Mouse (Mus musculus): ENCODE measurements at regions not wholly inside any gene's neighbourhood (a gene's known extent, or its start where the extent isn't known, plus 50 kb on each side); places are given as distances from the start of the nearest gene placed in this dataset.

- H3K4me2 ChIP-seq (ENCODE audit: low read depth): no peak overlapping the region
- H3K79me2 ChIP-seq (ENCODE audit: control insufficient read depth, insufficient read depth): no peaks in the 10 kb centered on the region
- H3K36me3 ChIP-seq (ENCODE audit: control insufficient read depth, insufficient read depth): no peaks in the 10 kb centered on the region
- TF ChIP-seq E2F4 (IDR thresholded peaks at IDR 0.05; ENCODE audit: insufficient read depth): no peak
- TF ChIP-seq MYOD1 (IDR thresholded peaks at IDR 0.05; ENCODE audit: control insufficient read depth in 1 of 3, insufficient read length in 2 of 3, low read depth in 2 of 3): no peak
- TF ChIP-seq SRF (IDR thresholded peaks at IDR 0.05; ENCODE audit: control insufficient read depth, insufficient read length, low read depth): no peak
- TF ChIP-seq TCF3 (IDR thresholded peaks at IDR 0.05; ENCODE audit: insufficient read length, low read depth): no peak
- TF ChIP-seq MYOG (IDR thresholded peaks at IDR 0.05; ENCODE audit: control insufficient read depth in 1 of 3, insufficient read depth in 1 of 3, insufficient read length in 2 of 3, low read depth in 2 of 3): no peak
- TF ChIP-seq MAX (IDR thresholded peaks at IDR 0.05; ENCODE audit: low read depth): no peak
- no peak for TF ChIP-seq POLR2AphosphoS2 (IDR thresholded peaks at IDR 0.05; ENCODE audit: insufficient read length, low read depth)
- no peak for TF ChIP-seq REST (IDR thresholded peaks at IDR 0.05; ENCODE audit: insufficient read depth, insufficient read length)
- no peak for TF ChIP-seq CEBPB (IDR thresholded peaks at IDR 0.05; ENCODE audit: insufficient read depth, poor library complexity, severe bottlenecking)
- no peak for TF ChIP-seq TCF12 (IDR thresholded peaks at IDR 0.05; ENCODE audit: insufficient read depth, poor library complexity, severe bottlenecking)
- TF ChIP-seq USF1 (IDR thresholded peaks at IDR 0.05; ENCODE audit: low read depth): no peak
- TF ChIP-seq POLR2A (IDR thresholded peaks at IDR 0.05; ENCODE audit: insufficient read length, low read depth): no peak
- no peaks in the 10 kb centered on the region for H3K27me3 ChIP-seq (ENCODE audit: control insufficient read depth, insufficient read depth, insufficient read length)
- no peak overlapping the region for H3K4me3 ChIP-seq
- no peak overlapping the region for H3ac ChIP-seq (ENCODE audit: control insufficient read depth, insufficient read length)
These were observed 55.2 kb upstream of the Rcn1 start for GRCm38 (mm10) chr2:105454353-105454752.

DNA sequence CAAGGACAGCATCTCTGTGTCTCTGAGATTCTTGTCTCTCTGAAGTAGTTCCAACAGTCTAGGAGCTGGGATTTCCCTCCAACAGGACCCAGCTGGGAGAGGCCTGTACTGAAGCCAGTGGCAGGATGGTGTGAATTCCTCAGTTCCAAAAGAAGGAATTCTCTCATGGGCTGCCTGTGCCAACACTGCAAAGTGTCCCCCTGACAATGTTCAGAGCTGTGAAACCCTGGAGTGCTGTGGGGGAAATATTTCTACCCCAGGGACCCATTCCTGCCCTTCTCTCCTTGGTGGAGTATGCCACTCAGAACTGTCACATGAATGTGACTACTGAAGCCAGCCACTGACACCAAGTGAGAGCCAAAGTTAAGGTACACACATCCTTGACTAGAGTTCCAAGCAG lies 55.7 kb upstream of the Rcn1 start:
- Histone ChIP-seq H3K4me3 (no peak overlapping the region), H3K79me2 (ENCODE audit: control insufficient read depth, insufficient read depth) (no peaks in the 10 kb centered on the region), H3ac (ENCODE audit: control insufficient read depth, insufficient read length) (no peak overlapping the region), H3K27me3 (ENCODE audit: control insufficient read depth, insufficient read depth, insufficient read length) (no peaks in the 10 kb centered on the region), H3K4me2 (ENCODE audit: low read depth) (no peak overlapping the region), H3K36me3 (ENCODE audit: control insufficient read depth, insufficient read depth) (no peaks in the 10 kb centered on the region)
- TF ChIP-seq POLR2AphosphoS2 (IDR thresholded peaks at IDR 0.05; ENCODE audit: insufficient read length, low read depth) (no peak), REST (IDR thresholded peaks at IDR 0.05; ENCODE audit: insufficient read depth, insufficient read length) (no peak), TCF12 (IDR thresholded peaks at IDR 0.05; ENCODE audit: insufficient read depth, poor library complexity, severe bottlenecking) (no peak), USF1 (IDR thresholded peaks at IDR 0.05; ENCODE audit: low read depth) (no peak), SRF (IDR thresholded peaks at IDR 0.05; ENCODE audit: control insufficient read depth, insufficient read length, low read depth) (no peak), MYOG (IDR thresholded peaks at IDR 0.05; ENCODE audit: control insufficient read depth in 1 of 3, insufficient read depth in 1 of 3, insufficient read length in 2 of 3, low read depth in 2 of 3) (no peak), MAX (IDR thresholded peaks at IDR 0.05; ENCODE audit: low read depth) (no peak), E2F4 (IDR thresholded peaks at IDR 0.05; ENCODE audit: insufficient read depth) (no peak), POLR2A (IDR thresholded peaks at IDR 0.05; ENCODE audit: insufficient read length, low read depth) (no peak), TCF3 (IDR thresholded peaks at IDR 0.05; ENCODE audit: insufficient read length, low read depth) (no peak), MYOD1 (IDR thresholded peaks at IDR 0.05; ENCODE audit: control insufficient read depth in 1 of 3, insufficient read length in 2 of 3, low read depth in 2 of 3) (no peak), CEBPB (IDR thresholded peaks at IDR 0.05; ENCODE audit: insufficient read depth, poor library complexity, severe bottlenecking) (no peak)

- no peak overlapping the region for H3K4me3 ChIP-seq
- H3K79me2 ChIP-seq (ENCODE audit: control insufficient read depth, insufficient read depth): no peaks in the 10 kb centered on the region
- no peak overlapping the region for H3ac ChIP-seq (ENCODE audit: control insufficient read depth, insufficient read length)
- TF ChIP-seq MAX (IDR thresholded peaks at IDR 0.05; ENCODE audit: low read depth): no peak
- TF ChIP-seq POLR2AphosphoS2 (IDR thresholded peaks at IDR 0.05; ENCODE audit: insufficient read length, low read depth): no peak
- no peak for TF ChIP-seq E2F4 (IDR thresholded peaks at IDR 0.05; ENCODE audit: insufficient read depth)
- TF ChIP-seq TCF12 (IDR thresholded peaks at IDR 0.05; ENCODE audit: insufficient read depth, poor library complexity, severe bottlenecking): no peak
- no peak for TF ChIP-seq TCF3 (IDR thresholded peaks at IDR 0.05; ENCODE audit: insufficient read length, low read depth)
- TF ChIP-seq REST (IDR thresholded peaks at IDR 0.05; ENCODE audit: insufficient read depth, insufficient read length): no peak
- TF ChIP-seq MYOD1 (IDR thresholded peaks at IDR 0.05; ENCODE audit: control insufficient read depth in 1 of 3, insufficient read length in 2 of 3, low read depth in 2 of 3): no peak
- TF ChIP-seq CEBPB (IDR thresholded peaks at IDR 0.05; ENCODE audit: insufficient read depth, poor library complexity, severe bottlenecking): no peak
- no peak for TF ChIP-seq POLR2A (IDR thresholded peaks at IDR 0.05; ENCODE audit: insufficient read length, low read depth)
- no peak for TF ChIP-seq USF1 (IDR thresholded peaks at IDR 0.05; ENCODE audit: low read depth)
- TF ChIP-seq SRF (IDR thresholded peaks at IDR 0.05; ENCODE audit: control insufficient read depth, insufficient read length, low read depth): no peak
- no peaks in the 10 kb centered on the region for H3K27me3 ChIP-seq (ENCODE audit: control insufficient read depth, insufficient read depth, insufficient read length)
- no peaks in the 10 kb centered on the region for H3K36me3 ChIP-seq (ENCODE audit: control insufficient read depth, insufficient read depth)
- no peak overlapping the region for H3K4me2 ChIP-seq (ENCODE audit: low read depth)
These were observed 59.5 kb upstream of the Rcn1 start for GRCm38 (mm10) chr2:105458643-105459042.

DNA sequence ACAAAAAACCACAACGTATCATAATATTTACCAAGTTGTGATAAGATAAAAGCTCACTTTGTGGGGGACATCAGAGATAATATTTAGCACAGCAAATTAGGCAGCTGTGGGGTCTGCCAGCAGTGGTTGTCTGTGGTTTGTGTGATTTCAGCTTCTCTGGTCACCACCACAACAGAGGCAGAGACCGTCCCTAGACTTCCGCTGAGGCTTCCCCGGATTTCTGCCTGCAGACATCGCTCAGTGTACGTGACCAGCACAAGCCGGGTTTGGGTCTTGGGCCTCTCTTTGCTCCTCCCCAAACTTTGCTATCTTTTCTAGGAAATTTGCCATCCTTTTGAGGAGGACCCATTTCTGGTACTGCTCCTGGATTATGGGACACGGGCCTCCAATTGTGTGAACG lies 60.4 kb upstream of the Rcn1 start:
- no peak overlapping the region for H3K4me3 ChIP-seq
- H3K36me3 ChIP-seq (ENCODE audit: control insufficient read depth, insufficient read depth): no peaks in the 10 kb centered on the region
- H3ac ChIP-seq (ENCODE audit: control insufficient read depth, insufficient read length): no peak overlapping the region
- TF ChIP-seq MYOD1 (IDR thresholded peaks at IDR 0.05; ENCODE audit: control insufficient read depth in 1 of 3, insufficient read length in 2 of 3, low read depth in 2 of 3) (no peak), MYOG (IDR thresholded peaks at IDR 0.05; ENCODE audit: control insufficient read depth in 1 of 3, insufficient read depth in 1 of 3, insufficient read length in 2 of 3, low read depth in 2 of 3) (no peak), TCF3 (IDR thresholded peaks at IDR 0.05; ENCODE audit: insufficient read length, low read depth) (no peak), MAX (IDR thresholded peaks at IDR 0.05; ENCODE audit: low read depth) (no peak), SRF (IDR thresholded peaks at IDR 0.05; ENCODE audit: control insufficient read depth, insufficient read length, low read depth) (no peak), E2F4 (IDR thresholded peaks at IDR 0.05; ENCODE audit: insufficient read depth) (no peak), POLR2AphosphoS2 (IDR thresholded peaks at IDR 0.05; ENCODE audit: insufficient read length, low read depth) (no peak)
- no peak overlapping the region for H3K4me2 ChIP-seq (ENCODE audit: low read depth)
- H3K27me3 ChIP-seq (ENCODE audit: control insufficient read depth, insufficient read depth, insufficient read length): no peaks in the 10 kb centered on the region
- no peaks in the 10 kb centered on the region for H3K79me2 ChIP-seq (ENCODE audit: control insufficient read depth, insufficient read depth)

GRCm38 (mm10) chr2:105465630-105466029 lies 66.5 kb upstream of the Rcn1 start:
- Histone ChIP-seq H3K36me3 (ENCODE audit: control insufficient read depth, insufficient read depth) (no peaks in the 10 kb centered on the region), H3K4me2 (ENCODE audit: low read depth) (no peak overlapping the region), H3K4me3 (no peak overlapping the region), H3K27me3 (ENCODE audit: control insufficient read depth, insufficient read depth, insufficient read length) (no peaks in the 10 kb centered on the region), H3K79me2 (ENCODE audit: control insufficient read depth, insufficient read depth) (no peaks in the 10 kb centered on the region), H3ac (ENCODE audit: control insufficient read depth, insufficient read length) (no peak overlapping the region)
- TF ChIP-seq REST (IDR thresholded peaks at IDR 0.05; ENCODE audit: insufficient read depth, insufficient read length) (no peak), POLR2A (IDR thresholded peaks at IDR 0.05; ENCODE audit: insufficient read length, low read depth) (no peak), USF1 (IDR thresholded peaks at IDR 0.05; ENCODE audit: low read depth) (no peak), TCF12 (IDR thresholded peaks at IDR 0.05; ENCODE audit: insufficient read depth, poor library complexity, severe bottlenecking) (no peak), CEBPB (IDR thresholded peaks at IDR 0.05; ENCODE audit: insufficient read depth, poor library complexity, severe bottlenecking) (no peak), POLR2AphosphoS2 (IDR thresholded peaks at IDR 0.05; ENCODE audit: insufficient read length, low read depth) (no peak), MAX (IDR thresholded peaks at IDR 0.05; ENCODE audit: low read depth) (no peak), TCF3 (IDR thresholded peaks at IDR 0.05; ENCODE audit: insufficient read length, low read depth) (no peak), MYOG (IDR thresholded peaks at IDR 0.05; ENCODE audit: control insufficient read depth in 1 of 3, insufficient read depth in 1 of 3, insufficient read length in 2 of 3, low read depth in 2 of 3) (no peak), SRF (IDR thresholded peaks at IDR 0.05; ENCODE audit: control insufficient read depth, insufficient read length, low read depth) (no peak), E2F4 (IDR thresholded peaks at IDR 0.05; ENCODE audit: insufficient read depth) (no peak), MYOD1 (IDR thresholded peaks at IDR 0.05; ENCODE audit: control insufficient read depth in 1 of 3, insufficient read length in 2 of 3, low read depth in 2 of 3) (no peak)
